Mouse (Mus musculus) G1E (cell line): ENCODE measurements around the gene Hid1.

Source experiments
- CTCF ChIP-seq: IDR thresholded peaks from 2 replicates; pipeline ENCODE4 v1.5.1; 2012; ENCODE audit warnings: low read depth, low read length, inconsistent platforms, mixed read lengths
- GATA1 ChIP-seq: IDR thresholded peaks from 2 replicates; pipeline ENCODE4 v1.6.1; 2012; ENCODE audit warnings: borderline replicate concordance, low read length, inconsistent platforms, mixed read lengths
- GATA2 ChIP-seq: IDR thresholded peaks from 2 replicates; pipeline ENCODE4 v1.6.1; 2012; ENCODE audit warnings: low read depth, low read length, inconsistent platforms, borderline replicate concordance
- POLR2AphosphoS5 ChIP-seq: IDR thresholded peaks from 2 replicates; pipeline ENCODE4 v1.6.1; 2012; ENCODE audit warnings: low read depth, low read length, inconsistent platforms; ENCODE audit not compliant: insufficient replicate concordance
- TAL1 ChIP-seq: conservative IDR thresholded peaks from 2 replicates; pipeline ENCODE4 v1.6.1; 2012; ENCODE audit warnings: low read depth, low read length, inconsistent platforms, mixed read lengths

DNA sequence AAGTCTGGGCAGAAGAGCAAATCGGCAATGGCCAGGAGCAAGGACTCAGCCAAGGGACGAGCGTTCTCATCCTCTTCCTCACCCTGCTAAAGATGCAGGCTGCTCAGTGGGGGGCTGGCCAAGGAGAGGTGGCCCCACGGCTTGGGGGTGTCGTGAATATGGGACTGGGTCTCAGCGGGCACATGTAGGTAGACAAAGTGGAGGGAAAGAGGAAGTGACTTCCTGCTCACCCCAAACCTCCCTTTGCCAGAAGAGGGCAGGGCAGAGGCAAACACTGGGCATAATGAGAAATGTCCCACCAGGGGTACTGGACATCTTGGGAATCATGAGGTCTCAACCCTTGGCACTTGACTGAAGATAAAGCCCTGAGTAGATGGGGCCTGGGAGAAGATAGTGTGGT is 7.8 kb downstream of the Hid1 start:
- TF ChIP-seq CTCF (no peak), GATA1 (no peak), TAL1 (no peak), POLR2AphosphoS5 (no peak), GATA2 (no peak)
